Mouse (Mus musculus): ENCODE measurements around the gene Magix.

The Magix gene

GRCm38 (mm10) chrX:7635101-7635500 is 46.0 kb downstream of the Magix start:
- no peak for DNase-seq (ENCODE audit: extremely low read depth, low read depth, low spot score)

- no peak for DNase-seq (ENCODE audit: extremely low read depth, low read depth, low spot score)
Observed at GRCm38 (mm10) chrX:7632560-7632959, 48.5 kb downstream of the Magix start.

All from fat pad, adult 2 months (tissue).